Mouse (Mus musculus) lung, postnatal 0 days (tissue): Measurements from ENCODE around the gene Hoxd10. TPM values are rescaled to one million over a fixed set of nuclear protein-coding genes. Genes with fewer than 3 reads are reported as not detected.

Experiments
- ATAC-seq: fragments of 200-750 bp; cut with Nextera tagmentation; 2 replicates; pipeline ENCODE4 v1.8.0; 2017; ENCODE audit warnings: moderate library complexity
- DNase-seq: peaks from one replicate; pipeline ENCODE4 v3.0.0-alpha.2; 2016; ENCODE audit warnings: low spot score
- H3K27ac ChIP-seq: fragments of 300-500 bp; sonication (generic); 2 replicates; pipeline ENCODE4 v1.5.1; 2014; ENCODE audit warnings: antibody characterized with exemption, mild to moderate bottlenecking, low read length, mixed read lengths
- H3K27me3 ChIP-seq: fragments of 300-500 bp; sonication (generic); replicated peaks from 2 replicates; pipeline ENCODE4 v1.6.1; 2014; ENCODE audit warnings: low read length, mixed read lengths; ENCODE audit not compliant: insufficient read depth
- H3K36me3 ChIP-seq: fragments of 300-500 bp; sonication (generic); 2 replicates; pipeline ENCODE4 v1.6.1; 2014; ENCODE audit warnings: low read length, mixed read lengths; ENCODE audit not compliant: insufficient read depth
- H3K4me1 ChIP-seq: fragments of 300-500 bp; sonication (generic); 2 replicates; pipeline ENCODE4 v1.6.1; 2014; ENCODE audit warnings: antibody characterized with exemption, low read depth, low read length, mixed read lengths; ENCODE audit not compliant: insufficient read depth
- H3K4me2 ChIP-seq: fragments of 300-500 bp; sonication (generic); replicated peaks from 2 replicates; pipeline ENCODE4 v1.6.1; 2014; ENCODE audit warnings: low read depth, mild to moderate bottlenecking, low read length, moderate library complexity, mixed read lengths
- H3K4me3 ChIP-seq: fragments of 300-500 bp; sonication (generic); 2 replicates; pipeline ENCODE4 v1.5.1; 2014; ENCODE audit warnings: low read depth, low read length
- H3K9ac ChIP-seq: fragments of 300-500 bp; sonication (generic); replicated peaks from 2 replicates; pipeline ENCODE4 v1.6.1; 2014; ENCODE audit warnings: low read depth, mild to moderate bottlenecking
- H3K9me3 ChIP-seq: fragments of 300-500 bp; sonication (generic); 2 replicates; pipeline ENCODE4 v1.6.1; 2016; ENCODE audit warnings: low read length, mixed read lengths
- CTCF ChIP-seq: IDR thresholded peaks from 2 replicates; pipeline ENCODE4 v1.5.1; 2016; ENCODE audit warnings: antibody characterized with exemption, mild to moderate bottlenecking
- EP300 ChIP-seq: IDR thresholded peaks from 2 replicates; pipeline ENCODE4 v1.6.1; 2016; ENCODE audit warnings: antibody characterized with exemption, mild to moderate bottlenecking, control low read depth
- WGBS: fragments of 180-500 bp; shearing (Covaris S2); extraction: QIAGEN DNeasy Blood & Tissue Kit; methylation state at CpG from one replicate; pipeline ENCODE4 v1.1.7; 2014; 5-methylcytosine and 5-hydroxymethylcytosine counted together
- polyA plus RNA-seq: library from polyadenylated mRNA; unstranded; fragments of >200 nt; fragmentation: Nextera tagmentation; extraction: Ambion mirVana; gene quantifications from 2 replicates; pipeline ENCODE4 v1.2.1, GENCODE M21; 2015

The Hoxd10 gene
- 0.20 TPM in 1 of 2 replicates, not detected in the other for polyA plus RNA-seq

- TF ChIP-seq EP300 (no peak), CTCF (peak; percentile 56)
- 3% methylated on average over 46 of the region's 56 CpGs for WGBS
- no peaks in the 10 kb centered on the region for H3K9me3 ChIP-seq
- no peak within 1 kb of the TSS for H3K27ac ChIP-seq
- H3K4me3 ChIP-seq = no peak within 1 kb of the TSS
- H3K4me2 ChIP-seq = no peak within 1 kb of the TSS
- DNase-seq = peak; percentile 60
- no peaks in the 10 kb centered on the region for H3K36me3 ChIP-seq
- ATAC-seq = peak; percentile 68
- H3K9ac ChIP-seq = no peak within 1 kb of the TSS
- H3K4me1 ChIP-seq = no peaks in the 10 kb centered on the region
- H3K27me3 ChIP-seq = peaks cover 95% of the 10 kb centered on the region
Observed at GRCm38 (mm10) chr2:74691022-74691951, at the start of gene Hoxd10. TSS of gene Hoxd10 (plus strand) at chr2:74691924.

- Histone ChIP-seq H3K4me1 (no peaks in the 10 kb centered on the region), H3K9me3 (no peaks in the 10 kb centered on the region), H3K27me3 (peaks cover 20% of the 10 kb centered on the region), H3K9ac (no peak overlapping the region), H3K4me2 (no peak overlapping the region), H3K36me3 (no peaks in the 10 kb centered on the region), H3K27ac (no peak overlapping the region), H3K4me3 (no peak overlapping the region)
- ATAC-seq = no peak
- no peak for DNase-seq
- TF ChIP-seq EP300 = no peak
- TF ChIP-seq CTCF = no peak
- 74% methylated on average over 5 of the region's 5 CpGs for WGBS
Observed at GRCm38 (mm10) chr2:74642431-74642830, 49.3 kb upstream of the Hoxd10 start.

- Histone ChIP-seq H3K36me3 (no peaks in the 10 kb centered on the region), H3K27me3 (peaks cover 49% of the 10 kb centered on the region)
- 79% methylated on average over 3 of the region's 3 CpGs for WGBS
Observed at GRCm38 (mm10) chr2:74645631-74646030, 46.1 kb upstream of the Hoxd10 start.

GRCm38 (mm10) chr2:74647082-74647864, 44.5 kb upstream of the Hoxd10 start:
- no peak overlapping the region for H3K9ac ChIP-seq
- no peak for ATAC-seq

More at GRCm38 (mm10) chr2:74645631-74646030, 46.1 kb upstream of the Hoxd10 start:
- H3K27ac ChIP-seq = no peak overlapping the region
- no peak for DNase-seq
- TF ChIP-seq CTCF (no peak), EP300 (no peak)
- no peaks in the 10 kb centered on the region for H3K4me1 ChIP-seq
- no peak overlapping the region for H3K4me2 ChIP-seq
- ATAC-seq = no peak
- no peaks in the 10 kb centered on the region for H3K9me3 ChIP-seq
- no peak overlapping the region for H3K4me3 ChIP-seq
- no peak overlapping the region for H3K9ac ChIP-seq

GRCm38 (mm10) chr2:74652996-74653340, 38.8 kb upstream of the Hoxd10 start:
- no peak for ATAC-seq
- H3K36me3 ChIP-seq = no peaks in the 10 kb centered on the region
- H3K4me3 ChIP-seq = no peak overlapping the region
- no peak overlapping the region for H3K4me2 ChIP-seq
- no peak overlapping the region for H3K27ac ChIP-seq
- H3K27me3 ChIP-seq = peaks cover 81% of the 10 kb centered on the region
- DNase-seq = no peak
- H3K9ac ChIP-seq = no peak overlapping the region
- TF ChIP-seq EP300 (no peak), CTCF (no peak)
- WGBS = 41% methylated on average over 2 of the region's 2 CpGs
- H3K4me1 ChIP-seq = 0 out of 2 replicates have a peak, but pooled peaks cover 9% of the 10 kb centered on the region
- H3K9me3 ChIP-seq = no peaks in the 10 kb centered on the region

More at GRCm38 (mm10) chr2:74647082-74647864, 44.5 kb upstream of the Hoxd10 start:
- TF ChIP-seq CTCF = no peak
- TF ChIP-seq EP300 = no peak
- no peak for DNase-seq
- H3K27me3 ChIP-seq = peaks cover 65% of the 10 kb centered on the region
- no peak overlapping the region for H3K4me3 ChIP-seq
- H3K4me1 ChIP-seq = no peaks in the 10 kb centered on the region
- H3K36me3 ChIP-seq = no peaks in the 10 kb centered on the region
- H3K9me3 ChIP-seq = no peaks in the 10 kb centered on the region
- WGBS = 14% methylated on average over 7 of the region's 7 CpGs
- H3K27ac ChIP-seq = no peak overlapping the region
- no peak overlapping the region for H3K4me2 ChIP-seq
